Mouse (Mus musculus): ENCODE results near the gene Fat1. TPM values are rescaled to one million over a fixed set of nuclear protein-coding genes. Genes with fewer than 3 reads are reported as not detected.
A peak's percentile ranks its signal among the peaks of the same experiment; 100 is the strongest.

The Fat1 gene
- total RNA-seq, 2 experiments from 2014 or later = not detected

DNA sequence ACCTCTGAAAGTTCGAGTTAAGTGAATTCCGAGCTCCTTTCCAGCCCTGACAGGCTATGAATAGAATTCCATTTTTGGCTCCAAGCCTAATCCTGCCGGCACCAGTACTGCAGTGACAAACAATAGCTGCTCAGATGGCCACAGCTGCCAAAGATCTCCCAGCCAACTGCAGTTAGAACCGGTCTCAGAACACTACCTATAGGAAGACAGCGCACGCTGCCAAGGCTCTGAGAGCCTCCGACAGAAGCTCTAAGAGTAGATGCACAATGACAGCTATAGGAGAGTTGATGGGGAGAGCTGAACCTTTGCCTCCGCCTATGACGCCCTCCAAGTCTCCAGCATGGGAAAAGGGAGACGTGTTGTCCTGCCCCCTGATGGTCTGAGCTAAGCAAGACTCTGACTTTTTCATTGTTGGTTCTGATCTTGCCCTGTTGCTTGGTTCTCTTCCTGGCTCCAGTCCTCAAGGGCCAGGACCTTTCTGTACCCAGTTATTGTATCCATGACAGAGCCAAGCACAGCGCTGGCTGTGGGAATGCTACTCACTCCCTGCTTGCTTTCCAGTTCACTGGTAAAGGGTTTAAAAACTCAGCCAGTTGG lies 63.5 kb downstream of the Fat1 start:
- no peak for ATAC-seq (replicated peaks; ENCODE audit: poor library complexity, severe bottlenecking)

GRCm38 (mm10) chr8:45001577-45002197 lies 66.4 kb downstream of the Fat1 start:
- no peak for ATAC-seq (replicated peaks; ENCODE audit: poor library complexity, severe bottlenecking)

DNA sequence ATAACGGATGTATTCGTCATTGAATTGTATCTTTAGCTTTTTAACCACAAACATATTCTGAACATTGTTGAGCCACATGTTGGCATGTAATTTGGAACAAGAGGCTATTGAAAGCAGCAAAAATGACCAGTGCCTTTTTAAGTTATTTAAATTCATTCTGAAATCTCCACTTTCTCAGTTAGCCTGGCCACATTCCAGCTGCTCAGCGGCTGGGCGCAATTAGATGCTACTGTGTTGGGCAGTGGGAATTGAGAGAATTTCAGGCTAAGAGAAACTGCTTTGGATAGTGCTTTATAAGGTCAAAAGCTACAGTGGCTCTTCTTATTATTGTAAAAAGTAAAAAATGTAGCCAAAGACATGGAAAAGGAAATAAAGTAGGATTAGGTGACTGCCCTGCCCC lies 67.4 kb downstream of the Fat1 start:
- no peak for ATAC-seq (replicated peaks; ENCODE audit: poor library complexity, severe bottlenecking)

GRCm38 (mm10) chr8:45004021-45004420 lies 68.8 kb downstream of the Fat1 start:
- ATAC-seq (replicated peaks; ENCODE audit: poor library complexity, severe bottlenecking) = no peak

DNA sequence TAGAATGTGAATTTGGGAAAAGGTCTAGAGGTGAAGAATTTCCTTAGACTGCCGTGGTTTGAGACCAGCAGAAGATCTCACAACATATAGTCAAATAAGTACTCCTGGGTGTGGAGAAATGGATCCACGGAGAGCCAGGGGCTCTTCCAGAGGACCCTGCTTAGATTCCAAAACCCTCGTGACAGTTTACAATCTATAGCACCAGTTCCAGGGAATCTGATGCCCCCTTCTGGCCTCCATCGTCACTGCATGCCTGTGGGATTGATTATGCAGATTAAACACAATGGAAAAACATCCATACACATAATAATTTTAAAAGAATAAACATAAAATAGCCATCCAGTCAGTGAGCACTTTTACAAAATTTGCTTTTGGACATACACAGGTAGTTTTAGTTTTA lies 75.4 kb downstream of the Fat1 start:
- no peak for ATAC-seq (replicated peaks; ENCODE audit: poor library complexity, severe bottlenecking)

GRCm38 (mm10) chr8:45011774-45012173 lies 76.5 kb downstream of the Fat1 start:
- no peak for ATAC-seq (replicated peaks; ENCODE audit: poor library complexity, severe bottlenecking)

DNA sequence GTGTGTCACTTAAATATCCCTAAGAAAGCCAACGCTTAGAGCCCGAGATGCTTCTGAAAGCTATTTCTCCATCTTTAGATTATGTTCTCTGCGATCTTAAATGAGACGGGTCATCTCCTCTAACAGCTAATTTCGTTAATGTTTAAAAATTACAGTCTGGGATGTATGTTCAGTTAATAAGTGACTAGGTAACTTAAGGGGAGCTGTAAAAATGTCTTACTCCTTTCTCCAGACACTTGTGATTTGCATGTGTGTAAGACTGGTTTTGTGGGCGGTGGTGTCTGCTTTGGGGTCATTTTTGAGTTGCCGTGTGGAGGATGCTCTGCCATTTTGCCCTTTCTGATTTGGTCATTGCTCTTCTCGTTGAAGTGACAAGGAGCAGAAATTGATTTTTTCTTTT lies 78.6 kb downstream of the Fat1 start:
- no peak for ATAC-seq (replicated peaks; ENCODE audit: poor library complexity, severe bottlenecking)

- ATAC-seq (replicated peaks; ENCODE audit: poor library complexity, severe bottlenecking) = no peak
Observed at GRCm38 (mm10) chr8:45014498-45015067, 79.3 kb downstream of the Fat1 start.

DNA sequence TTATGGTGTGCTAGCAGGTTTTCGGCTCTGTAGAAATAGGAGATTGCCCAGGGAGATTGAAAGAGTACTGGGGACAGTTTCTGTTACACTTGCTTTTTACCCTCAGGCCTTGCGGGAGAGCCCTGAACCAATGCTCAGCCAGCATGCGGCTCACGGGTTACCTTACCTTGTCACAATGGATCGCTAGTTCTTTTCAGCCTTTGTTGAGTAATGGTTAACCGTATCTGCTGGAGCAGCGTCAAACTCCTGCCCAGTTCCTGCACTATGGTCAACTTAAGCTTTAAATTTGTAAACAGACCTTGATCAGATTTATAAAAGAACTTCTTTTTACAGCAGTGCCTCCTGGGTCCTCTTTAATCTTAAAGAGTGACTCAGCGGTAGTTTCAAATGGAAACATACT lies 80.6 kb downstream of the Fat1 start:
- ATAC-seq (replicated peaks; ENCODE audit: poor library complexity, severe bottlenecking) = no peak

GRCm38 (mm10) chr8:45019241-45019640 lies 84.0 kb downstream of the Fat1 start:
- ATAC-seq (replicated peaks; ENCODE audit: poor library complexity, severe bottlenecking) = no peak

DNA sequence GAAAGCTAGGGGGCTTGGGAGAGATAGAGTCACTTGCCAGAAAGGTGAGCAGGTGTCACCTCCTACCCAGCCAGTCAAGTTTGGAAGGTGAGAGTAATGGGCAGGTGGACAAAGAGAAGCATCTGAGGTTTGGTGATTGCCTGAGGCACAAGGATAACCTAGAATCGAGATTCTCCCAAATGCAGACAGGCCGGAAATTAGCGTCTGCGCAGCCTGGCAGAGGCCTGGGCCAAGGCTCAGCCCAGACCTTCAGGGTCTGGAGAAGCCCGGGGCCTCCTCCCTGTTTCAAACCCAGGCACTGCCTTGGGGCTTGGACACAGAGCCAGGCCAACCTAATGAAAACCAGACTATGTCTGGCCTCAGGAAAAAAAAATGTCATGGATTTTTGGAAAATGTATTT lies 85.9 kb downstream of the Fat1 start:
- no peak for ATAC-seq (replicated peaks; ENCODE audit: poor library complexity, severe bottlenecking)

- no peak for ATAC-seq (replicated peaks; ENCODE audit: poor library complexity, severe bottlenecking)
Observed at GRCm38 (mm10) chr8:45021911-45022665, 86.8 kb downstream of the Fat1 start.

DNA sequence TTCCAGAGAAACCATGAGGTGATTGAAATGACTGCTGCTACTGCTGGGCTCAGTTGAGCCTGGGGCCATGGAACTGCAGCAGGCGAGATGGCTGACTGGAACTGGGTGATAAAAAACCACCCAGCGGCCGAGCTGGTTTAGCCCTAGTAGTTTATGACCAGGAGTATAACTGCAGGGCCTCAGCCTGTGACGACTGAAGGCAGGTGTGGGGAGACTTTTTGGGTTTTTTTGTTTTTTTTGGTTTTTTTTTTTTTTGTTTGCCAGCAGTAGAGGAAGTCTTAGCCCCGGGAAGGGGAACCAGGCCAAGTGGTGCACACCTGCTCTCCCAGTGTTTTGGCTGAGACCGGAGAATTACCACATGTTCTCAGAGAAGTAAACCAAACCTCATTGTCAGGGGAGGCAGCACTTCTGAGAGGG lies 92.8 kb downstream of the Fat1 start:
- no peak for ATAC-seq (replicated peaks; ENCODE audit: poor library complexity, severe bottlenecking)

DNA sequence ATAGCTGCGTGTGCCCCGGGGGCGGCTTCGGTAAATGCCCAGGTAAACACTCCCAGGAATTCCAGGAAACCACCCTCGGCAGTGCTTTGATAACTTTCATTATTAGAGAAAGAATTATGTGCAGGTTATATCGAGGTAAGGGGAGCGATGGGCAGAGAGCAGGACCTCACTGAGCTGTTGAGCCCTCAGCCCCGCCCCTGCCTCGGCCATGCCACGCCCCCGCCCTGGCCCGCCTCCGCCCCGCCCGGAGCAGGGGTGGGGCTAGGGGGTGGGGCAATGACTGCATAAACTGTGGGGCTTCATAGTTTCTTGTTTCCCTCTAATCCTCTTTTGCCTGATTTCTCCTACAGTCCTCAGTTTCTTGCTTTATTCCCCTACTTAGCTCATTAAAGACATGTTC lies 103.1 kb downstream of the Fat1 start:
- no peak for ATAC-seq (replicated peaks; ENCODE audit: poor library complexity, severe bottlenecking)

- ATAC-seq (replicated peaks; ENCODE audit: poor library complexity, severe bottlenecking) = no peak
Observed at GRCm38 (mm10) chr8:45044160-45044559, 108.9 kb downstream of the Fat1 start.

DNA sequence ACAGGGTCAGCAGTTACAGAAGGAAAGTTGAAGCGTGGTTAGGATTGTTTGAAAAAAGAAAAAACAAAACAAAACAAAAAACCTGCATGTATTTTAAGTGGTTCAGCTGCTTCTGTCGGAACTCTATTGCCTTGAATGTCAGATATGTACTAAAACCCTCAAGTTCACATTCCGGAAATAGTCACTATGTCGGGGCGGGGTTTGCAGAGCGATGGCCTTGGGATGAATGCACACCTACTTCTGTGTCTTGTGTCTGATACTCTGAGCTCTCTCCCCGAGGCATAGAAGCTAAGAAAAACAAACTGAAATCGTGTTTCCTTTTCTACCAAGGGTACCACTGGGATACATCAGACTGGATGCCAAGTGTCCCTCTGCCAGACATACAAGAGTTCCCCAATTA lies 115.2 kb downstream of the Fat1 start:
- no peak for ATAC-seq (replicated peaks; ENCODE audit: poor library complexity, severe bottlenecking)

- ATAC-seq (replicated peaks; ENCODE audit: poor library complexity, severe bottlenecking) = no peak
Observed at GRCm38 (mm10) chr8:45051236-45051635, 116.0 kb downstream of the Fat1 start.

DNA sequence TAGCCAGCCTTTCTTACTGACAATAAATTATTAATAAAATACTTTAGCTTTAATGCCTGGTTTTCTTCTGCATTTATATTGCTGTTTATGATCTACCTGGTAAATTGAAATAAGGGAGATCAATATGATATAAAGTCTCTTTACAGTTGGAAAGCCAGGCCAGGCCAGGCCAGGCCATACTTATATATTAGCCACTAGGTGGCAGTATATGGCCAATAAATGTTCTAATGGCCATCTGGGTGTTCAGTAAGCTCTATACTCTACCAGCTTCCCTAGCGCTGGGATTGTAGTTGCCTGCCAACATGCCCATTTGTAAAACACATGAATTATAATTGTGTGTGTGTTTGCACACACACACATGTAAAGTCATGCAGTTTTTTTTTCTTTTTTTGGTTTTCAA lies 117.0 kb downstream of the Fat1 start:
- ATAC-seq (replicated peaks; ENCODE audit: poor library complexity, severe bottlenecking) = peak; percentile 58; the same call in 1 of the 2 replicates

DNA sequence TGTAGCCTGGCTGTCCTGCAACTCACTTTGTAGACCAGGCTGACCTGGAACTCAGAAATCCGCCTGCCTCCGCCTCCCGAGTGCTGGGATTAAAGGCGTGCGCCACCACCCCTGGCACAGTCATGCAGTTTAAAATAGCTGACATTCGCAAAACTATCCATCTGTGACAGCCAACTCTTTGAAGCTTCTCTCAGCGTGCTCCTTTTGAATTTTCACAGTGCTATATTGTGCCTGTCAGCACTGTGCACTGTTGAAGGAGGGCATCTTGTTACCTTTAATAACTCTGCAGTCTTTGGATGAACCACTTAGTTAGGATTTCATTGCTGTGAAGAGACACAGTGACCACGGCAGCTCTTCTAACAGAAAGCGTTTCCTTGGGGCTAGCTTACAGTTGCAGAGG lies 117.4 kb downstream of the Fat1 start:
- ATAC-seq (replicated peaks; ENCODE audit: poor library complexity, severe bottlenecking) = no peak

- ATAC-seq (replicated peaks; ENCODE audit: poor library complexity, severe bottlenecking) = no peak
Observed at GRCm38 (mm10) chr8:45055500-45055899, 120.3 kb downstream of the Fat1 start.

DNA sequence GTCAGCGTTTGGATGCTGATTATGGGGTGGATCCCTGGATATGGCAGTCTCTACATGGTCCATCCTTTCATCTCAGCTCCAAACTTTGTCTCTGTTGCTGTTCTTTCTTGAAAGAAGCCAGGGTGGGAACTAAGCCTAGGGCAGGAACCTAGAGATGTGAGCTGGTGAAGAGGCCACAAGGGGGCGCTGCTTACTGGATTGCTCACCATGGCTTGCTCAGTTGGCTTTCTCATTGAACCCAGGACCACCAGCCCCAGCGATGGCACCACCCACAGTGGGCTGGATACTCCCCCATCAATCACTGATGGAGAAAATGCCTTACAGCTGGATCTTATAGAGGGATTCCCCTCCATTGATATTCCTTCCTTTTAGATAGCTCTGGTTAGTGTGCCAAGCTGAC lies 121.6 kb downstream of the Fat1 start:
- no peak for ATAC-seq (replicated peaks; ENCODE audit: poor library complexity, severe bottlenecking)

All from granulocyte monocyte progenitor cell, adult 5-6 weeks (primary cell).